Mouse (Mus musculus): ENCODE measurements around the gene Prss57. TPM values are rescaled to one million over a fixed set of nuclear protein-coding genes. Genes with fewer than 3 reads are reported as not detected.

The Prss57 gene
- polyA plus RNA-seq, 1 experiment, result 2.1 TPM

DNA sequence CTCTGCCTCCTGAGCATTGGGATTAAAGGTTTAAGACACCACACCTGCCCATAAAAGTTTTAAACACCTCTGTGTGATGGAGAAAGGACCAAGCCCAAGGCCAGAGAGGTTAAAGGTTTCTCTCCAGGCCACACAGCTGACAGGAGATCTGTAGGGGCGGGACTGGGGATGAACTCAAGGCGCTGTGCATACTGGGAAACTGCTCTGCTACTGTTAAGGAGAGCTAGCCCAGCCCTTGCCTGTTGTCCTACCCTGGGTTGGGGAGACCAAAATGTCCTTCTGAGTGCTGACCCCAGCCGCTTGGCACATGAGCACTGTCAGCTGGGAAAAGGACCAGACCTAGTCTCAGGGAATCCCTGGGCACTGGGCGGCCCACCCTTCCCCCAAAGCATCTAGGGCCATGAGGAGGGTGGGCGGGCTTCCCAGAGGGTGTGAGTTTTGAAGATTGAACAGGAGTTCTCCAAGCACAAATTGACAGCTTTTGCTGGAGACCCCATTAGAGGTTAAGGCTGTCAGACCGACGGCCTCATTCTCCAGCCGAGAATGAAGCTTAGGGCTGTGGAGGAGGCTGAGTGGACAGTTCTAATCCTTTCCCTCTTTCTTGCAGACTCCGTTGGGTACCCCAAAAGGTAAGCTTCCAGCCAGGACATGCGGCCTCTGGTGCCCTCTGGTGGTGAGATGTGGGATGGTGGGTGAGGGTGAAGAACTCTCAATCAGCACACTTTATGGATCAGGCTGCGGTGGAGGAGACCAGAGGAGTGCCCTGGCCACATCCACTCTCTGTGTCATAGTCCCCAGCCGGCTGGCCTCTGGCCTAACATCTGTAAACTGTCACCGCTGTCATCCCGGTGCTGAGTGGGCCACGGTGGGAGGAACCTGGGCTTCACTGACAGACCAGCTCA, 21.2 kb upstream of the Prss57 start:
- Histone ChIP-seq H3K27ac (ENCODE audit: insufficient read depth, low read length) (no peak overlapping the region), H3K4me1 (ENCODE audit: control insufficient read depth, insufficient read depth, low read length) (no peaks in the 10 kb centered on the region), H3K4me3 (ENCODE audit: insufficient read depth, low read length) (no peak overlapping the region)
- TF ChIP-seq CTCF (IDR thresholded peaks at IDR 0.05; ENCODE audit: extremely low read depth, insufficient read depth, low read length) (peak; percentile 95), POLR2A (IDR thresholded peaks at IDR 0.05; ENCODE audit: extremely low read depth, insufficient read depth, low read length) (no peak)

DNA sequence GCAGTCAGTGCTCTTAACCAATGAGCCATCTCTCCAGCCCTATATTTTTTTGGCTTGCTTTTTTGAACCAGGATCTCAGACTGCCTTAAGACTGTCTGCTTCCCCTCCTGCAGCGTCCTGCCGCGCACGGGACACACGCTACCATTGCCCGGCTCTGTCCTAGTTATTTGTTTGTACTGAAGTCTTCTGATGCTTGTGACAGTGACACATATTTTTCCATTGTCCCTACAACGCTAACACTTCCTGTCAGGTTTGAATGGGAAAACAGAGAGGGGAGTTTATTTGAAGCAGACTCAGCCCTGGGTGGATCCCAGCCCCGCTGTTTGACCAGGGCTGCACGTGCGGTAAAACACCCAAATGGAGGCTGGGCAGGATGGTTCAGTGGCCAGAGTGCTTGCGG, 18.0 kb upstream of the Prss57 start:
- H3K27ac ChIP-seq (ENCODE audit: insufficient read depth, low read length), result no peak overlapping the region
- no peak overlapping the region for H3K4me3 ChIP-seq (ENCODE audit: insufficient read depth, low read length)
- no peak for TF ChIP-seq POLR2A (IDR thresholded peaks at IDR 0.05; ENCODE audit: extremely low read depth, insufficient read depth, low read length)
- TF ChIP-seq CTCF (IDR thresholded peaks at IDR 0.05; ENCODE audit: extremely low read depth, insufficient read depth, low read length), result no peak
- peaks cover 6% of the 10 kb centered on the region for H3K4me1 ChIP-seq (ENCODE audit: control insufficient read depth, insufficient read depth, low read length)

DNA sequence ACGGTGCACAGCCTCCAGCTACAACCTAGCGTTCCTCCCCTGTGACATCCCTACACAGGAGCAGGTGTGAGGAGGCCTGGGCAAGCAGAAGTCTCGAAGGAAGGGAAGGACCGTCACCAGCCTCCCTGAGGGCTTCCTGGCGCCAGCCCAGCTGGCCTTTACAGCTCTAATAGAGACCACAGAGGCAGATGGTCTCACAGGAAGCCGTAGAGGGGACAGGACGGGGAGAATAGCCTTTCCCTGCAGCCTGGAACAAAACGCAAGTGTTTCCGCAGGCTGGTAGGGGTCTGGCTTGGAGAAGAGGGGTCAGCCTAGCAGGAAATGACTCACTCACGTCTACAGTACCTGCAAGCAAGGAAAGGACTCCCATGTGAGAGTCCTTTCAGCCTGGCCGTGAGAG, 17.1 kb upstream of the Prss57 start:
- no peak overlapping the region for H3K4me3 ChIP-seq (ENCODE audit: insufficient read depth, low read length)
- peaks cover 11% of the 10 kb centered on the region for H3K4me1 ChIP-seq (ENCODE audit: control insufficient read depth, insufficient read depth, low read length)
- no peak for TF ChIP-seq POLR2A (IDR thresholded peaks at IDR 0.05; ENCODE audit: extremely low read depth, insufficient read depth, low read length)
- TF ChIP-seq CTCF (IDR thresholded peaks at IDR 0.05; ENCODE audit: extremely low read depth, insufficient read depth, low read length), result no peak
- 0 out of 2 replicates have a peak overlapping the region, but pooled peaks have one; percentile 3 for H3K27ac ChIP-seq (ENCODE audit: insufficient read depth, low read length)

DNA sequence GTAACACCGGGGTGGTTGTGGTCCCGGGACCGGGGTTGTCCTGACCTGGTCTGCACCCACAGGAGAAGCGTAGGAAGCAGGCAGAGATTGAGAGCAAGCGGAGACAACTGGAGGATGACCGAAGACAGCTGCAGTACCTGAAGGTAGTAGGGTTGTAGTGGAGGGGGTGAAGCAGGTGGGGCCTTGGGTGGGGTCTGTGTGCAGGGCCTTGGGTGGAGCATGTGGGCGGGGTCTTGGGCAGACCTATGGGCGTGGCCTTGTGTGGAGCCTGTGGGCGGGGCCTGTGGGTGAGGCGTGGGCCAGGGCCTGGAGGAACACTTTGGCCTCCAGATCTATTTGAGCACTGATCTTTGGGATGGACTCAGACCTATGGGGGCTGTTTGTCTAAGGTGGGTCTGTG, 16.2 kb upstream of the Prss57 start:
- TF ChIP-seq POLR2A (IDR thresholded peaks at IDR 0.05; ENCODE audit: extremely low read depth, insufficient read depth, low read length), result no peak
- no peak for TF ChIP-seq CTCF (IDR thresholded peaks at IDR 0.05; ENCODE audit: extremely low read depth, insufficient read depth, low read length)
- peaks cover 18% of the 10 kb centered on the region for H3K4me1 ChIP-seq (ENCODE audit: control insufficient read depth, insufficient read depth, low read length)
- H3K27ac ChIP-seq (ENCODE audit: insufficient read depth, low read length), result peak overlapping the region; percentile 20; the same call in 1 of the 2 replicates
- 0 out of 2 replicates have a peak overlapping the region, but pooled peaks have one; percentile 3 for H3K4me3 ChIP-seq (ENCODE audit: insufficient read depth, low read length)

DNA sequence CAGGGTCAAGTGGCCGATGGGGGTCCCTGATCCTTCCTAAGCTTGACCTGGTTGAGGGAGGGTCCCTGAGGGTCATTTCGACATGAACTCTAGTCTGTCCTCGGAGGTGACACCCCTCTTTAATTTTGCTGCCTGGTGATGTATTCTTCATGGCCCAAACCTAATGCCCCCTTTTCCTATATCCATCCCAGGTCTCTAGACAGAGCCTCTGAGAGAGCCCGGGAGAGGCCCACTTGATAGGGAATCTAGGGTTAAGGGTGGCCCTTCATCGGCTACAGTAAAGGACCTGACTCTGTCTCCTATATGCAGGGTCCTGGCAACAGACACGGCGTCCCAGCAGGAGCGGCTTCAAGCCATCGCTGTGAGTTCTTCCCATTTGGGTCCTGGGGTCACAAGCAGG, 15.6 kb upstream of the Prss57 start:
- Histone ChIP-seq H3K4me3 (ENCODE audit: insufficient read depth, low read length) (0 out of 2 replicates have a peak overlapping the region, but pooled peaks have one; percentile 3), H3K4me1 (ENCODE audit: control insufficient read depth, insufficient read depth, low read length) (peaks cover 20% of the 10 kb centered on the region), H3K27ac (ENCODE audit: insufficient read depth, low read length) (peak overlapping the region; percentile 20)
- TF ChIP-seq CTCF (IDR thresholded peaks at IDR 0.05; ENCODE audit: extremely low read depth, insufficient read depth, low read length) (no peak), POLR2A (IDR thresholded peaks at IDR 0.05; ENCODE audit: extremely low read depth, insufficient read depth, low read length) (no peak)

DNA sequence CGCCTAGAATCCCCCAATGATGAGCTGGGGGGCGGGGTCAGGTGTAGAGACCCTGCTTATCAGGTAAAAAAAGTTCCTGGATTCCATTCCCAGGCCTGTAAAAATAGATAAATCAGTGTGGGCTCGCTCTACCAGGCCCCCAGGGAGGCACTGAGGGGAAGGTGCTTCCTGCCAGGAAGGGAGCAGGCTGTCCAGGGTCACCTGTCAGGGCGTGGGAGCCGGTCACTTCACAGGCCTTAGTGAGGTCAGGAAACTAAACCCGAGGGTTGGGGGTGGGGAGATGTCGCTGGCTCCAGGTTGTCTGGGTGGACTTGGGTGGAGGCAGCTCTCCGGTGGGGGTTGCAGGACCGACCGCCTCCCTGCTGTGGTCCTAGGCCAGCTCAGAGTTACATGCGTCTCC, 14.9 kb upstream of the Prss57 start:
- TF ChIP-seq CTCF (IDR thresholded peaks at IDR 0.05; ENCODE audit: extremely low read depth, insufficient read depth, low read length) (no peak), POLR2A (IDR thresholded peaks at IDR 0.05; ENCODE audit: extremely low read depth, insufficient read depth, low read length) (no peak)
- Histone ChIP-seq H3K4me1 (ENCODE audit: control insufficient read depth, insufficient read depth, low read length) (peaks cover 20% of the 10 kb centered on the region), H3K4me3 (ENCODE audit: insufficient read depth, low read length) (no peak overlapping the region), H3K27ac (ENCODE audit: insufficient read depth, low read length) (peak overlapping the region; percentile 20)

DNA sequence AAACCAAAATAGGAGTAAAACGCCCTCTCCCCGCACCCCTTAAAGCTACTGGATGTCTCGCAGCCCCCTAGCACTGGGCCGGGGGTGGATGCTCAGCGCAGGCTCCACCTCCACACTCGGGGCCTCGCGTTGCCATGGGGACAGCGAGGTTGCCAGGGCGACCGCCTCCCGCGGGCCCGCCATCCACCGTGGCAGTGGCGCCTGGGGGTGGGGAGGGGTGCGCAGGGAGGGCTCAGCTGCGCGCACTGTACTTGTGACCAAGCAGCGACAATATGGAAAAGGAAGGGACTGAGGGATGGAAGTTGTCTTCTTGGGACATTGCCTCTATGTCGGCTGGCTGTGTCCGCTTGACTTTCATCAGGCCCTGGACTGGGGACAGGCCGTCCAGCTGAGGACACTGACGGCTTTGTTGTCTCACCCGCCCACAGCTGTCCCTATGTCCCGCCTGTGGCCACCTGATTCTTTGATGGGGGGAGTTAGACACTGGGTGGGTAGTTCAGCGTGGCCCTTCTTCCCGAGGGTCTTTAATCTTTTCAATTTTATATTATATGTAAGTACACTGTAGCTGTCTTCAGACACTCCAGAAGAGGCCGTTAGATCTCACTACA, 13.1 kb upstream of the Prss57 start:
- no peak for TF ChIP-seq CTCF (IDR thresholded peaks at IDR 0.05; ENCODE audit: extremely low read depth, insufficient read depth, low read length)
- 0 out of 2 replicates have a peak, but pooled peaks have one; percentile 29 for TF ChIP-seq POLR2A (IDR thresholded peaks at IDR 0.05; ENCODE audit: extremely low read depth, insufficient read depth, low read length)
- Histone ChIP-seq H3K4me3 (ENCODE audit: insufficient read depth, low read length) (0 out of 2 replicates have a peak overlapping the region, but pooled peaks have one; percentile 1), H3K27ac (ENCODE audit: insufficient read depth, low read length) (peak overlapping the region; percentile 97), H3K4me1 (ENCODE audit: control insufficient read depth, insufficient read depth, low read length) (peaks cover 22% of the 10 kb centered on the region)

DNA sequence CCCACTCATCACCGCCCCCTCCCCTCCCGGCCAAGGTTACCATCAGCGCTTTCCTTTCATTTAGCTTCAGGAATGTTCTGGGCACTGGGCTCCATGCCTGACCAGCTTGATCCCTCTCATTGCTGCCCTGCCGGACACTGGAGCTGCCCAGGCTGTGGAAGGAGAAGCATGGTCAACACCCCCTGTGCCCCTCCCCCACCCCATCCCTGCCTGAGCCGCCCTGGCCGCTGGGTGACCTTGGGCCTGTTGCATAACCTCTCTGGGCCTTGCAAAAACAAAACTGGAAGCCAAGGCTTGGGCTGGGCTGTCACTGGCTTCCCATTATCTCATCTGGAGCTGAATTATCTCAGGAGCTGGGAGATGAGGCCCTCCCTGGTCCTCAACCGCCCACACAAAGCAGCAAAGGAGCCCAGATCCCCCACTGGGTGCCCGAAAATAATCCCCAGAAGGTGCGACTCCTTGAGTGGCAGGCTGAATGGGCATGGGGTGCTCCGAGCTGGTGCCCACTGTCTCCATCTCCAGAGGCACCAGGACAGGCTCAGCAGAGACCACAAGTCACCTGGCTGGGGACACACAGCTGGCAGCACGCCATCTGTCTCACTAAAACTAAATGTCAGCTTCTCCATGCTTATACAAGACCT, 11.7 kb upstream of the Prss57 start:
- TF ChIP-seq POLR2A (IDR thresholded peaks at IDR 0.05; ENCODE audit: extremely low read depth, insufficient read depth, low read length) (no peak), CTCF (IDR thresholded peaks at IDR 0.05; ENCODE audit: extremely low read depth, insufficient read depth, low read length) (no peak)
- H3K4me1 ChIP-seq (ENCODE audit: control insufficient read depth, insufficient read depth, low read length), result peaks cover 23% of the 10 kb centered on the region
- peak overlapping the region; percentile 97 for H3K27ac ChIP-seq (ENCODE audit: insufficient read depth, low read length)
- no peak overlapping the region for H3K4me3 ChIP-seq (ENCODE audit: insufficient read depth, low read length)

DNA sequence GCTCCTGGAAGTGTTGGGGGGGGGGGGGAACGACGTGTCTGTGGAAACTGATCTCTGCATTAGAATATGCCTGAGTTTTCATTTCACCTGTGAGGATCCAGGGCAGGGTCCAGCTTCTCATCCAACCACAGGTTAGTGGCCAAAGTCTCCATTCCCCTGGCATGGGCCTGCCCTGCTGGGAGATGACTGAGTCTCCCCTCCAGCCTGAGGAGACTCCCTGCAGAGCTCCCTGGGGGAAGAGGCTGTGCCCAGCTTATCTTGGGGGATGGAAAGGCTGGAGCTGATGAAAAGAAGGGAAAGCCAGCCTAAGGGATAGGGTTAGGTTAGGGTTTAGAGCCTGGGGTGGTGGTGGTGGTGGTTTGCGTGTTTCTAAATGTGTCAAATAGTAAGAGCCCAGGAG, 11.1 kb upstream of the Prss57 start:
- H3K27ac ChIP-seq (ENCODE audit: insufficient read depth, low read length), result peak overlapping the region; percentile 97
- peaks cover 23% of the 10 kb centered on the region for H3K4me1 ChIP-seq (ENCODE audit: control insufficient read depth, insufficient read depth, low read length)
- TF ChIP-seq CTCF (IDR thresholded peaks at IDR 0.05; ENCODE audit: extremely low read depth, insufficient read depth, low read length), result no peak
- H3K4me3 ChIP-seq (ENCODE audit: insufficient read depth, low read length), result no peak overlapping the region
